Comparison of ENCODE assay signal across 25 mouse cellular contexts in genomic region chr7:74269283-74270088, GRCm38 (mm10).
DNase-seq lines count a peak whose midpoint lies in the region; ATAC-seq and TF ChIP-seq lines count a peak whose summit lies in the region.
"Had no signal": no experiment of that assay in that cellular context is flagged by ENCODE, and none has a peak within 500 bp of the region (broad histone marks: within the 10 kb centered on the region; RNA-seq: fewer than 3 reads in every experiment).

No protein-coding gene starts in this region.

- no peak overlapping the region for H3K9ac ChIP-seq in forebrain, postnatal 0 days
- no peak overlapping the region for H3K9ac ChIP-seq in forebrain, embryonic 13.5 days
- H3K9ac ChIP-seq in lung, embryonic 14.5 days = no peak overlapping the region
- H3K9ac ChIP-seq: embryonic facial prominence, embryonic 13.5 days; limb, embryonic 15.5 days; liver, embryonic 14.5 days had no signal

- 42% methylated on average over 11 of the region's 11 CpGs for WGBS in forebrain, postnatal 0 days
- 70% methylated on average over 11 of the region's 11 CpGs for WGBS in forebrain, embryonic 13.5 days
- 49% methylated on average over 11 of the region's 11 CpGs for WGBS in lung, embryonic 14.5 days

- no peaks in the 10 kb centered on the region for H3K27me3 ChIP-seq in forebrain, postnatal 0 days (ENCODE audit: insufficient read depth, low read length)
- no peaks in the 10 kb centered on the region for H3K27me3 ChIP-seq in forebrain, embryonic 13.5 days
- no peaks in the 10 kb centered on the region for H3K27me3 ChIP-seq in lung, embryonic 14.5 days (ENCODE audit: insufficient read depth, low read length)
- H3K27me3 ChIP-seq: embryonic facial prominence, embryonic 13.5 days; limb, embryonic 15.5 days had no signal

- H3K4me2 ChIP-seq in forebrain, postnatal 0 days (ENCODE audit: low read depth) = no peak overlapping the region
- H3K4me2 ChIP-seq in forebrain, embryonic 13.5 days = no peak overlapping the region
- no peak overlapping the region for H3K4me2 ChIP-seq in lung, embryonic 14.5 days
- H3K4me2 ChIP-seq: embryonic facial prominence, embryonic 13.5 days; limb, embryonic 15.5 days had no signal

- no peak for TF ChIP-seq CTCF in forebrain, postnatal 0 days (IDR thresholded peaks at IDR 0.05; ENCODE audit: low read depth)
- TF ChIP-seq CTCF in lung, embryonic 14.5 days (IDR thresholded peaks at IDR 0.05; ENCODE audit: low read depth) = no peak

- no peak overlapping the region for H3K27ac ChIP-seq in forebrain, postnatal 0 days (ENCODE audit: low read depth, low read length)
- no peak overlapping the region for H3K27ac ChIP-seq in forebrain, embryonic 13.5 days
- H3K27ac ChIP-seq in lung, embryonic 14.5 days (ENCODE audit: low read depth) = no peak overlapping the region
- H3K27ac ChIP-seq: embryonic facial prominence, embryonic 13.5 days; forebrain, embryonic 10.5 days; limb, embryonic 10.5 days; limb, embryonic 15.5 days; liver, embryonic 14.5 days had no signal

- H3K36me3 ChIP-seq in forebrain, postnatal 0 days (ENCODE audit: insufficient read depth) = no peaks in the 10 kb centered on the region
- H3K36me3 ChIP-seq in forebrain, embryonic 13.5 days (ENCODE audit: poor library complexity, severe bottlenecking) = no peaks in the 10 kb centered on the region
- no peaks in the 10 kb centered on the region for H3K36me3 ChIP-seq in lung, embryonic 14.5 days (ENCODE audit: insufficient read depth)
- H3K36me3 ChIP-seq: embryonic facial prominence, embryonic 13.5 days; forebrain, embryonic 10.5 days; limb, embryonic 10.5 days; limb, embryonic 15.5 days had no signal

- no peak overlapping the region for H3K4me3 ChIP-seq in forebrain, postnatal 0 days (ENCODE audit: low read depth, low read length)
- H3K4me3 ChIP-seq in forebrain, embryonic 13.5 days = no peak overlapping the region
- H3K4me3 ChIP-seq in lung, embryonic 14.5 days (ENCODE audit: low read depth, low read length) = no peak overlapping the region
- H3K4me3 ChIP-seq: embryonic facial prominence, embryonic 13.5 days; forebrain, embryonic 10.5 days; limb, embryonic 10.5 days; limb, embryonic 15.5 days had no signal

- peak; percentile 7 for DNase-seq in forebrain, postnatal 0 days
- DNase-seq in lung, embryonic 14.5 days = peak; percentile 71
- no peak for DNase-seq in lung, postnatal 14 days
- DNase-seq in retina, postnatal 1 day = peak; percentile 36
- DNase-seq in retina, embryonic 14.5 days (ENCODE audit: low spot score) = no peak
- no peak for DNase-seq in heart, postnatal 36 days
- DNase-seq: adrenal gland, postnatal 14 days; cerebellum, adult 18-20 months; cerebellum, postnatal 10 days; gastrocnemius, postnatal 14 days; heart, postnatal 14 days; kidney, adult 9 months; kidney, postnatal 10 days; lung, adult 2 months; lung, postnatal 4 days; right cerebral cortex, postnatal 25 days; thymus, postnatal 14 days had no signal

- no peaks in the 10 kb centered on the region for H3K4me1 ChIP-seq in forebrain, postnatal 0 days (ENCODE audit: insufficient read depth)
- no peaks in the 10 kb centered on the region for H3K4me1 ChIP-seq in forebrain, embryonic 13.5 days
- H3K4me1 ChIP-seq in lung, embryonic 14.5 days (ENCODE audit: insufficient read depth) = no peaks in the 10 kb centered on the region
- H3K4me1 ChIP-seq: embryonic facial prominence, embryonic 13.5 days; forebrain, embryonic 10.5 days; limb, embryonic 10.5 days; limb, embryonic 15.5 days had no signal

- intact Hi-C loops in heart, postnatal 36 days (cut with DNase I) = loop anchor here (10.0 kb wide), 1 partner anchor 75 kb away; no protein-coding TSS in a partner anchor

- ATAC-seq in forebrain, postnatal 0 days = no peak; the same call in 1 of the 2 replicates
- no peak for ATAC-seq in forebrain, embryonic 13.5 days
- peak; percentile 50; the same call in 1 of the 2 replicates for ATAC-seq in lung, embryonic 14.5 days (ENCODE audit: insufficient read depth)
- ATAC-seq in megakaryocyte, adult 5-6 weeks (ENCODE audit: poor library complexity, severe bottlenecking) = no peak
- ATAC-seq: intestine, postnatal 0 days had no signal

- no peaks in the 10 kb centered on the region for H3K9me3 ChIP-seq in forebrain, postnatal 0 days (ENCODE audit: low read length)
- no peaks in the 10 kb centered on the region for H3K9me3 ChIP-seq in forebrain, embryonic 13.5 days (replicated peaks)
- no peaks in the 10 kb centered on the region for H3K9me3 ChIP-seq in lung, embryonic 14.5 days (ENCODE audit: low read depth, low read length)
- H3K9me3 ChIP-seq: embryonic facial prominence, embryonic 13.5 days; forebrain, embryonic 10.5 days; limb, embryonic 10.5 days; limb, embryonic 15.5 days had no signal

Comparison
In these comparisons a context has a peak if more than half of its experiments do, and no peak if none do; other contexts are left out.
1. DNase-seq: peak in forebrain, postnatal 0 days (single experiment), lung, embryonic 14.5 days (single experiment) and retina, postnatal 1 day (single experiment); none in lung, postnatal 14 days (single experiment), retina, embryonic 14.5 days (single experiment) and heart, postnatal 36 days (0 of 2).